Mouse (Mus musculus) limb, embryonic 14.5 days (tissue): ENCODE data around the gene Ctnnbl1. TPM values are rescaled to one million over a fixed set of nuclear protein-coding genes. Genes with fewer than 3 reads are reported as not detected.
A peak's percentile ranks its signal among the peaks of the same experiment; 100 is the strongest.

ENCODE experiments used
- ATAC-seq: fragments of 200-750 bp; cut with Nextera tagmentation; 2 replicates; pipeline ENCODE4 v1.8.0; 2017; ENCODE audit warnings: low read depth, moderate number of reproducible peaks, moderate TSS enrichment; ENCODE audit not compliant: low FRiP score
- DNase-seq: peaks from one replicate; pipeline ENCODE4 v3.0.0-alpha.2; 2015; ENCODE audit warnings: low spot score
- H3K27ac ChIP-seq: fragments of 300-500 bp; sonication (generic); replicated peaks from 2 replicates; pipeline ENCODE4 v1.5.1; 2014; ENCODE audit warnings: low read depth, mild to moderate bottlenecking, low read length, moderate library complexity, mixed read lengths
- H3K27me3 ChIP-seq: fragments of 300-500 bp; sonication (generic); 2 replicates; pipeline ENCODE4 v1.6.1; 2014; ENCODE audit warnings: low read length, mixed read lengths; ENCODE audit not compliant: control insufficient read depth, insufficient read depth
- H3K36me3 ChIP-seq: fragments of 300-500 bp; sonication (generic); 2 replicates; pipeline ENCODE4 v1.6.1; 2014; ENCODE audit warnings: mild to moderate bottlenecking, low read length, moderate library complexity, mixed read lengths; ENCODE audit not compliant: control insufficient read depth, insufficient read depth
- H3K4me1 ChIP-seq: fragments of 300-500 bp; sonication (generic); 2 replicates; pipeline ENCODE4 v1.6.1; 2014; ENCODE audit warnings: antibody characterized with exemption, low read length, mixed read lengths; ENCODE audit not compliant: control insufficient read depth, insufficient read depth
- H3K4me2 ChIP-seq: fragments of 300-500 bp; sonication (generic); replicated peaks from 2 replicates; pipeline ENCODE4 v1.6.1; 2014; ENCODE audit warnings: low read depth, mild to moderate bottlenecking, low read length, moderate library complexity; ENCODE audit not compliant: severe bottlenecking
- H3K4me3 ChIP-seq: fragments of 300-500 bp; sonication (generic); replicated peaks from 2 replicates; pipeline ENCODE4 v1.5.1; 2014; ENCODE audit warnings: low read length
- H3K9ac ChIP-seq: fragments of 300-500 bp; sonication (generic); 2 replicates; pipeline ENCODE4 v1.6.1; 2014; ENCODE audit warnings: mild to moderate bottlenecking, low read depth, low read length, moderate library complexity; ENCODE audit not compliant: severe bottlenecking
- H3K9me3 ChIP-seq: fragments of 300-500 bp; sonication (generic); 2 replicates; pipeline ENCODE4 v1.6.1; 2016; ENCODE audit warnings: low read length; ENCODE audit not compliant: control insufficient read depth
- POLR2A ChIP-seq: fragments of 200-500 bp; IDR thresholded peaks from 2 replicates; pipeline ENCODE4 v1.8.0; 2012; ENCODE audit warnings: inconsistent platforms, mild to moderate bottlenecking, moderate library complexity, borderline replicate concordance; ENCODE audit not compliant: insufficient read depth, insufficient read length; ENCODE audit errors: extremely low read depth
- WGBS: fragments of 180-500 bp; shearing (Covaris S2); extraction: QIAGEN DNeasy Blood & Tissue Kit; methylation state at CpG from one replicate; pipeline ENCODE4 v1.1.7; 2014; 5-methylcytosine and 5-hydroxymethylcytosine counted together
- polyA plus RNA-seq, 2 experiments: library from polyadenylated mRNA; depleted of rRNA in 1 of 2; stranded (reverse) in 1 of 2; unstranded in 1 of 2; fragments of >200 nt; fragmentation: Nextera tagmentation in 1 of 2; extraction: Ambion mirVana in 1 of 2; gene quantifications; 2 replicates each; pipeline versions ENCODE4 v1.2.1 to v1.2.3; 2012 to 2014

Gene Ctnnbl1
- polyA plus RNA-seq, 2 experiments, result 40.3 to 55.6 TPM

DNA sequence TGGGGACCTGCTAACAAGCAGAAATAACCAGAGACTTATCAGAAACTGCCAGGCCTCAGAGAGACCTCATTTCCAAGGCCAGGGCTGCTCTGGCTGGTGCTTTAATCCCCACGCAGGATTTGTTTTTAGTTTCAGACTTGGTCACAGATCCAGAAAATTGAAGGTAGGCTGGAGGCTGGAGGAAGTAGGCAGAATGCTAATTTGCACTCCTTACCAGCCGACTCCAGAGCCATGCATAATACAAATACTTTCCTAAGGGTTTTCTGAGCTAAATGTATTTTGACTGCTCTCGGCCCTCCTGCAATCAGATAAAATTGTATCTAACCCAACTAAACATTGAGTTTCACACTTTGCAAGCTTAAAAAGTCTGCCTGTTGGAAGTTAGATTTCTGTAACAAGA, 67.2 kb downstream of the Ctnnbl1 start:
- Histone ChIP-seq H3K4me2 (no peak overlapping the region), H3K9ac (no peak overlapping the region), H3K4me3 (no peak overlapping the region), H3K4me1 (peaks cover 26% of the 10 kb centered on the region), H3K36me3 (peaks cover 2% of the 10 kb centered on the region; the same call in 1 of the 2 replicates), H3K27me3 (no peaks in the 10 kb centered on the region), H3K9me3 (no peaks in the 10 kb centered on the region), H3K27ac (no peak overlapping the region)
- DNase-seq, result no peak
- TF ChIP-seq POLR2A, result no peak
- ATAC-seq, result no peak
- WGBS, result 64% methylated on average over 3 of the region's 3 CpGs

DNA sequence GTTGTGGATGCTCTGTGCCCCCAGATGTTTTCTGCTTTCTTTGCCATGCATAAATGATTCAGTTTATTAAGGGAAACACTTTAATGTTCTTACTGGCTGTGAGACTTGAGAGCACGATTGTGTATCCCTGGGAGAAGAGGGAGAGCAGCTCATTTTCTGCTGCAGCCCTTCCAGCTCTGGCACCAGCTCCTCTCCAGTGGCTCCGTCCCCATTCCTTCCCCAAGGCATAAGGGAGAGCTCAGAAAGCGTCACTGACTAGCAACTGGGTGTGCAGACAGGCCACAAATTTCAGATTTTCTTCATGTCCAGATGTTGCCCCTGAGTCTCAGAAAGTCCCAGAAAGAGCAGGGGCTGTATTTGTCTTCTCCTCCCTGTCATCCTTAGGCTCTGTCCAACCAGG, 67.9 kb downstream of the Ctnnbl1 start:
- DNase-seq, result no peak
- WGBS, result 45% methylated on average over 3 of the region's 3 CpGs

DNA sequence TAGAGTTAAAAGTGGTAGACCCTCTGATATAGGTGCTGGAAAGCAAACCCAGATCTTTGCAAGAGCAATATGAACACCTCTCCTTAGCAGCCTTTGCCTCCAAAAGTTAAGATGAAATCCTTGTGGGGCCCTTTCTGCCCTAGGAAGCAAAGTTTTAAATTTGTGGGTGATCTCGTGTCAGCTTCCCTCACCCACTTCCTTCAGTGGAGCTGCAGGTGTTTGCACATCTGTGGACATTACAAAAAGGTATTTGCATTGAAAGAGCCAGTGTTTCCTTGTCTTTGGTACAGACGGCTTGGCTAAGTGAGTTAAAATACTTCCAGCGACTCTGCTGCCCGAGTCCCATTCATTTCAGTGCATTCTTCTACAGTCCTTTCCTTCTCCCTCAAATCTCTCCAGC, 69.9 kb downstream of the Ctnnbl1 start:
- TF ChIP-seq POLR2A, result no peak
- ATAC-seq (no peak), DNase-seq (no peak)
- Histone ChIP-seq H3K4me1 (peaks cover 9% of the 10 kb centered on the region; the same call in 1 of the 2 replicates), H3K4me2 (no peak overlapping the region), H3K9me3 (no peaks in the 10 kb centered on the region), H3K9ac (no peak overlapping the region), H3K4me3 (no peak overlapping the region), H3K27me3 (no peaks in the 10 kb centered on the region), H3K27ac (0 out of 2 replicates have a peak overlapping the region, but pooled peaks have one; percentile 14), H3K36me3 (peaks cover 16% of the 10 kb centered on the region)
- 57% methylated on average over 4 of the region's 4 CpGs for WGBS

More for the DNA sequence above, 67.9 kb downstream of the Ctnnbl1 start:
- TF ChIP-seq POLR2A, result no peak
- H3K9me3 ChIP-seq, result no peaks in the 10 kb centered on the region
- no peak overlapping the region for H3K27ac ChIP-seq
- H3K4me2 ChIP-seq, result no peak overlapping the region
- no peak overlapping the region for H3K4me3 ChIP-seq
- H3K9ac ChIP-seq, result peak overlapping the region; percentile 16; the same call in 1 of the 2 replicates
- no peak for ATAC-seq
- peaks cover 4% of the 10 kb centered on the region for H3K36me3 ChIP-seq
- no peaks in the 10 kb centered on the region for H3K27me3 ChIP-seq
- peaks cover 26% of the 10 kb centered on the region for H3K4me1 ChIP-seq

DNA sequence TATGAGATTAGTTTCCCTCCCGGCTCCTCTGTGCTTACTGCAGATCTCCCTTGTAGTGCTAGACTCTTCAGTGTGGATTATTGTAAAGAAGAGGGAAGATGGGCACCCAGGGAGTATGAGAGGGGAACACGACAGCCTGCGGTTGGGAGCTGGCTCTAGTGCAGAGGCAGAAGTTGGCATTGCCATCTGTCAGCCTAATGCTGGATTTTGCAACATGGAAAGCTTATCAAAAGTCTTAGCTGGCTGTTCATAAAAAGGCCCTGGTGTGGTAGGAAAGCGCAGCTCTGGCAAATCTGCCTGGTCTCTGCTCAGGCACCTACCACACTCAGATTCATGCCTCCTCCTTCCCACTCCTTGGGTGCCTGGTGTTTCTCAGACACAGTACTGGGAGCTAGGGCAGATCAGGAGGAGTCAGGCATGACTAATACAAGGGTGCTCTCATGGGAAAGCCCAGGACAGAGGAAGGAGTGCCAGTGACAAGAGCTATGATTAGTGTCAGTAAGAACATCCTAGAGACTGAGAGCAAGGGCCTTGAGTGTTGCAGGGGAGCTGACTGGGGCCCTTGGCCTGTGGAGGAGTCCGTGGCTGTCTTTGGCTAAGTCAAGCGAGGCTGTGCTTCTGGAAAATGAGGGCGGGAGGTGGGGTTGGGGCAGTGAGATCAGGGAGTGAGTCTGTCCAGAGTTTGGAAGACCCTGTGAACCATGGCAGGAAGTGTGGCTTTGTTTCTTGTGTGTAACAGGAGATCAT, 70.6 kb downstream of the Ctnnbl1 start:
- no peak for ATAC-seq
- Histone ChIP-seq H3K4me1 (0 out of 2 replicates have a peak, but pooled peaks cover 6% of the 10 kb centered on the region), H3K9ac (no peak overlapping the region), H3K27me3 (no peaks in the 10 kb centered on the region), H3K27ac (0 out of 2 replicates have a peak overlapping the region, but pooled peaks have one; percentile 14), H3K4me2 (no peak overlapping the region), H3K36me3 (peaks cover 15% of the 10 kb centered on the region), H3K4me3 (no peak overlapping the region), H3K9me3 (no peaks in the 10 kb centered on the region)
- 83% methylated on average over 7 of the region's 7 CpGs for WGBS
- no peak for DNase-seq
- TF ChIP-seq POLR2A, result no peak

DNA sequence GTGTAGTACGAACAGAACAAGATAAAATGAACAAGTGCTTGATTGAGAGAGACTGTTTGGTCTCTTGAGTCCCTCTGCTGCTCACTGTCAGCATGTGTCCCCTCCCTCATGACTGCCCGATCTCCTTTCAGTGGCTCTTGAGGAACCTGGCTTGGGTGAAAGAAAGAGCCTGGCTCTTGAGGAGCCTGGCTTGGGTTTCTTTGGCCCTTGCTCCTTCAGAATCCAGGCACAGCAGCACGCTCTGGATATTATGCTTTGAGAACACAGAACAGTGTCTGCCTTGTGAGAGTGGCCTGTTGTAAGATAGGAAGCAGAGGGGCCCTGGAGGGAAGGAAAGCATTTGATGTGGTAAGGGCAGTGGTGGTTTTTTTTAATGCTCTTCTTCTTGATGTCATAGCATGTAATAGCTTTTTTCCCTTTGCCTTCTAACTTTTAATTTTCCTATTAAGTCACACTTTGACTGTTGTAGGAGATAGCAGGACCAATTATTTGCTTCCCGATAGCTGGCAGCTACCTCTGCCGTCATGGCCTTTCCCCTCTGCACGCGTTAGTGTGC, 71.2 kb downstream of the Ctnnbl1 start:
- Histone ChIP-seq H3K36me3 (peaks cover 14% of the 10 kb centered on the region), H3K9ac (no peak overlapping the region), H3K4me1 (0 out of 2 replicates have a peak, but pooled peaks cover 6% of the 10 kb centered on the region), H3K27ac (no peak overlapping the region), H3K9me3 (no peaks in the 10 kb centered on the region), H3K4me3 (no peak overlapping the region), H3K27me3 (no peaks in the 10 kb centered on the region), H3K4me2 (no peak overlapping the region)
- no peak for TF ChIP-seq POLR2A
- ATAC-seq (no peak), DNase-seq (no peak)
- 74% methylated on average over 7 of the region's 7 CpGs for WGBS
